Mouse (Mus musculus): ENCODE measurements around the gene Alkbh1. TPM values are rescaled to one million over a fixed set of nuclear protein-coding genes. Genes with fewer than 3 reads are reported as not detected.

The Alkbh1 gene
- polyA plus RNA-seq, 1 experiment from 2014 or later, result 64.3 TPM

DNA sequence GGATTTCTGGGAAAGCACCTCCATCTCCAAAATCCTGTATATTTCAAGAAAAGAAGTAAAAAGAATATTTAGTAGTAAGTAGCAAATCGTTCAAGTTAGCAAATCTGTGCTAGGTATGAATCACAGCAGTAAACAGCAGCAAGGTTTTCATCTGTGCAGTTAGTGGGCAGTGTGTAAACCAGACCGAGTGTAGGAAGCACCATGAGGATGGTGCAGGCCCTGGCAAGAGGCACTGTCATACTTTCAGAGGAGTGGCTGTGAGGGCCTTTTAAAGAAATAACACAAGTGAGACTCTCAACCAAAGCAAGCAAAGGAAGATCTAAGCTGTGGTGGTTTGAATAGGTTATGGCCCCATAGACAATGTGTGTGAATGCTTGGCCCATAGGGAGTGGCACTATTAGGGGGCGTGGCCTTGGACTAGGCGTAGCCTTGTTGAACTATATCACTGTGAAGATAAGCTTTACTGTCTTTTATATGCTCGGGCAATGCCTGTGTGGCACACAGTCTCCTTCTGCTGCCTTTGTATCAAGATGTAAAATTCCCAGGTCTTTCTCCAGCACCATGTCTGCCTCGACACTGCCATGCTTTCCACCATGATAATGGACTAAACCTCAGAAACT, 21.0 kb upstream of the Alkbh1 start:
- Histone ChIP-seq H3K27me3 (ENCODE audit: control insufficient read depth, insufficient read depth, low read length) (no peaks in the 10 kb centered on the region), H3K9ac (ENCODE audit: low read length) (no peak overlapping the region), H3K4me3 (ENCODE audit: low read depth, low read length) (no peak overlapping the region), H3K36me3 (ENCODE audit: control insufficient read depth, insufficient read depth, low read length) (peaks cover 27% of the 10 kb centered on the region), H3K27ac (replicated peaks; ENCODE audit: low read depth, low read length) (no peak overlapping the region), H3K4me2 (ENCODE audit: low read depth, severe bottlenecking) (no peak overlapping the region), H3K9me3 (ENCODE audit: control insufficient read depth, low read length) (no peaks in the 10 kb centered on the region), H3K4me1 (ENCODE audit: control insufficient read depth, insufficient read depth, low read length) (no peaks in the 10 kb centered on the region)
- DNase-seq (ENCODE audit: low spot score), result no peak
- no peak for ATAC-seq (ENCODE audit: insufficient number of reproducible peaks, low FRiP score, low TSS enrichment, low read depth)
- 91% methylated on average over 6 of the region's 6 CpGs for WGBS

- Histone ChIP-seq H3K27me3 (ENCODE audit: control insufficient read depth, insufficient read depth, low read length) (no peaks in the 10 kb centered on the region), H3K4me1 (ENCODE audit: control insufficient read depth, insufficient read depth, low read length) (no peaks in the 10 kb centered on the region), H3K36me3 (ENCODE audit: control insufficient read depth, insufficient read depth, low read length) (peaks cover 32% of the 10 kb centered on the region), H3K9ac (ENCODE audit: low read length) (no peak overlapping the region), H3K27ac (replicated peaks; ENCODE audit: low read depth, low read length) (no peak overlapping the region), H3K4me2 (ENCODE audit: low read depth, severe bottlenecking) (no peak overlapping the region), H3K9me3 (ENCODE audit: control insufficient read depth, low read length) (no peaks in the 10 kb centered on the region), H3K4me3 (ENCODE audit: low read depth, low read length) (no peak overlapping the region)
- WGBS, result 93% methylated on average over 9 of the region's 9 CpGs
- DNase-seq (ENCODE audit: low spot score), result no peak
- no peak for ATAC-seq (ENCODE audit: insufficient number of reproducible peaks, low FRiP score, low TSS enrichment, low read depth)
Observed at GRCm38 (mm10) chr12:87449456-87449855, 5.6 kb upstream of the Alkbh1 start.

GRCm38 (mm10) chr12:87444211-87444610, 394 bp upstream of the Alkbh1 start:
- H3K9ac ChIP-seq (ENCODE audit: low read length), result peak overlapping the region; percentile 98
- no peaks in the 10 kb centered on the region for H3K4me1 ChIP-seq (ENCODE audit: control insufficient read depth, insufficient read depth, low read length)
- 4% methylated on average over 16 of the region's 16 CpGs for WGBS
- H3K27me3 ChIP-seq (ENCODE audit: control insufficient read depth, insufficient read depth, low read length), result no peaks in the 10 kb centered on the region
- DNase-seq (ENCODE audit: low spot score) (peak; percentile 40), ATAC-seq (ENCODE audit: insufficient number of reproducible peaks, low FRiP score, low TSS enrichment, low read depth) (0 out of 2 replicates have a peak, but pooled peaks have one; percentile 9)
- no peak overlapping the region for H3K27ac ChIP-seq (replicated peaks; ENCODE audit: low read depth, low read length)
- peak overlapping the region; percentile 99 for H3K4me3 ChIP-seq (ENCODE audit: low read depth, low read length)
- H3K9me3 ChIP-seq (ENCODE audit: control insufficient read depth, low read length), result no peaks in the 10 kb centered on the region
- peak overlapping the region; percentile 42 for H3K4me2 ChIP-seq (ENCODE audit: low read depth, severe bottlenecking)
- H3K36me3 ChIP-seq (ENCODE audit: control insufficient read depth, insufficient read depth, low read length), result peaks cover 13% of the 10 kb centered on the region; the same call in 1 of the 2 replicates

DNA sequence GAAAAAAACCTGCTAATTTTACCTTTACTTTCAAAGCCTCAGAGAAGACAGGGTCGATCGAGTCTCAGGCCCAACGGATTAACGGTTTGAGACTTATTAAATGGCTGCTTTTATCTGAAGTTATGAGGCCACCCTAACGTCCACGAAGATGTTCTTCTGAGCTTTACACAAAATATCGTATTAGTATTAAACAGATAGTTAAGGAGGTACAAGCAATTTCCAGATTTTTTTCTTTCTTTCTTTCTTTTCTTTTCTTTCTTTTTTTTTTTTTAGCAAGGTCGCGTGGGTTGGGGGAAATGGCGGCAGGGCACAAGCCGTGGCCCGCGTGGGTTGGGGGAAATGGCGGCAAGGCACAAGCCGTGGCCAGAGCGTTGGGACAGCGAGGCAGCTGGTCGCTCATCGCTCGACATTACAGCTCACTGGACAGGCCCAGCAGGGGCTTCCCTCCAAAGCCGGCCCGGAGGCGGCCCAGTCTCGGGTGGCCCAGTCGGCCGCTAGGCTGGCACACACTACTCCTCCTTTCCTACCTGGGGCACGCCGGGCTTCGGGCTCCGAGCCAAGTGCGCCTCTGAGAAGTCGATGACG, 610 bp downstream of the Alkbh1 start:
- peaks cover 12% of the 10 kb centered on the region; the same call in 1 of the 2 replicates for H3K36me3 ChIP-seq (ENCODE audit: control insufficient read depth, insufficient read depth, low read length)

DNA sequence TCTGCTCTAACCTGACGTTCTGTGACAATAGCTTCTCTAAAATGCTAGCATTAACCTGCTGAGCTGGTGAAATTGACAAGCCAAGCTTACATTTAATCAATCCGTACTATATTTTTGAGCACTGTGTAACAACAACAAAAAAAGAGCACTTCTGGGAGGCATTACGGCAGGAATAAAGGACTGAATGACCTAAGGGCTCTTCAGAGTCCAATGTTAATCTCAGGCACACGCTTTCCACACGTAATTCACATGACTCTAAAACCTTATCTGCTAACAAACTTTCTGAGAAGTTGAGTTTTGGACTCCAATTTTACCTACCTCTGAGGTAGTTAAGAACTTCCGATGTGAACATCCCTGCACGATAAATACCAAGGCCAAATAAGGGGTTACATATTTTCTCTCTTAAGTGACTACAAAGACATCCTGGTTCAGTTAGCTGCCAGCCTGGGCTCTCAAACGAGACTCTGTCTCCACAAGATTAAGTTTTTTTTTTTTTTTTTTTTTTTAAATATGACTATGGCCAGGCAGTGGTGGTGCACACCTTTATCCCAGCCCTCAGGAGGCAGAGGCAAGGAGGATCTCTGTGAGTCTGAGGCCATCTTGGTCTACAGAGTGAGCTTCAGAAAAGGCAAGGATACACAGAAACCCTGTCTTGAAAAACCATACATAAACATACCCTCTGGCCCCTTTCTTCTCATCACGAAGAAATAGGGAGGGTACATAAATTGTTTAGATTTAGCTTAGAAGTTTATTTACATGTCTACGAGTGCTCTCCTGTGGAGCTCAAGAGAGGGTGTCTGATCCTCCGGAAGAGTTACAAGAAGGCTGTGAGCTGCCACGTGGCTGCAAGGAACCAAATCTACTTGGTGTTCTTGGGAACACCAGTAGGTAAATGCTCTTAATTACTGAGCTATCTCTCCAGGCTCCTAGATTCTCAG, 1.4 kb downstream of the Alkbh1 start:
- H3K9ac ChIP-seq (ENCODE audit: low read length), result peak overlapping the region; percentile 98
- WGBS, result 34% methylated on average over 12 of the region's 12 CpGs
- peak overlapping the region; percentile 99 for H3K4me3 ChIP-seq (ENCODE audit: low read depth, low read length)
- no peaks in the 10 kb centered on the region for H3K9me3 ChIP-seq (ENCODE audit: control insufficient read depth, low read length)
- ATAC-seq (ENCODE audit: insufficient number of reproducible peaks, low FRiP score, low TSS enrichment, low read depth) (no peak), DNase-seq (ENCODE audit: low spot score) (peak; percentile 59)
- H3K4me2 ChIP-seq (ENCODE audit: low read depth, severe bottlenecking), result peak overlapping the region; percentile 42
- no peak overlapping the region for H3K27ac ChIP-seq (replicated peaks; ENCODE audit: low read depth, low read length)
- peaks cover 16% of the 10 kb centered on the region for H3K36me3 ChIP-seq (ENCODE audit: control insufficient read depth, insufficient read depth, low read length)
- H3K4me1 ChIP-seq (ENCODE audit: control insufficient read depth, insufficient read depth, low read length), result no peaks in the 10 kb centered on the region
- H3K27me3 ChIP-seq (ENCODE audit: control insufficient read depth, insufficient read depth, low read length), result no peaks in the 10 kb centered on the region

More for the DNA sequence above, 610 bp downstream of the Alkbh1 start:
- DNase-seq (ENCODE audit: low spot score) (no peak), ATAC-seq (ENCODE audit: insufficient number of reproducible peaks, low FRiP score, low TSS enrichment, low read depth) (peak; percentile 71)
- Histone ChIP-seq H3K27ac (replicated peaks; ENCODE audit: low read depth, low read length) (peak overlapping the region; percentile 80), H3K4me1 (ENCODE audit: control insufficient read depth, insufficient read depth, low read length) (no peaks in the 10 kb centered on the region), H3K4me3 (ENCODE audit: low read depth, low read length) (peak overlapping the region; percentile 99), H3K4me2 (ENCODE audit: low read depth, severe bottlenecking) (peak overlapping the region; percentile 42), H3K9ac (ENCODE audit: low read length) (peak overlapping the region; percentile 98), H3K9me3 (ENCODE audit: control insufficient read depth, low read length) (no peaks in the 10 kb centered on the region), H3K27me3 (ENCODE audit: control insufficient read depth, insufficient read depth, low read length) (no peaks in the 10 kb centered on the region)
- under 1% methylated on average over 33 of the region's 33 CpGs for WGBS

DNA sequence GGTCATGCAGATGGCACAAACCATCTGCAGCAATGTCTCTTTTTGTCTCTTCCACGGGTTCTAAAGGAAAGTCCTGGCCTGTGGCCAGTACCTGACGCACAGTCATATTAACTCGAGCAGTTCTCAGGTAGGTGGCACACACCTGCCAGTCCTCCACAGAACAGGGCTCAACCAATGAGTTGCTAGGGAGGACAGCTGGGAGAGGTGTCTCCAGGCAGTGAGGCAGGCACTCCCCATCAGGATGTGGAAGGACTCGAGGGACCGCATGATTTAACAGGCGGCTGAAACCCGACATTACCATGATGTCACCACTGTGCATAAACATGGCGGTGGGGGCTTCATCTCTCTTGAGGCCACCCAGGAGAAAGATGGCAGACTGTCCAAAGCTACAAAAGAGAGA, 14.9 kb downstream of the Alkbh1 start:
- Histone ChIP-seq H3K4me3 (ENCODE audit: low read depth, low read length) (no peak overlapping the region), H3K9ac (ENCODE audit: low read length) (no peak overlapping the region), H3K36me3 (ENCODE audit: control insufficient read depth, insufficient read depth, low read length) (peaks cover 32% of the 10 kb centered on the region; the same call in 1 of the 2 replicates), H3K4me1 (ENCODE audit: control insufficient read depth, insufficient read depth, low read length) (no peaks in the 10 kb centered on the region), H3K27ac (replicated peaks; ENCODE audit: low read depth, low read length) (no peak overlapping the region), H3K27me3 (ENCODE audit: control insufficient read depth, insufficient read depth, low read length) (no peaks in the 10 kb centered on the region), H3K9me3 (ENCODE audit: control insufficient read depth, low read length) (no peaks in the 10 kb centered on the region), H3K4me2 (ENCODE audit: low read depth, severe bottlenecking) (no peak overlapping the region)
- 91% methylated on average over 8 of the region's 8 CpGs for WGBS
- DNase-seq (ENCODE audit: low spot score) (no peak), ATAC-seq (ENCODE audit: insufficient number of reproducible peaks, low FRiP score, low TSS enrichment, low read depth) (no peak)

DNA sequence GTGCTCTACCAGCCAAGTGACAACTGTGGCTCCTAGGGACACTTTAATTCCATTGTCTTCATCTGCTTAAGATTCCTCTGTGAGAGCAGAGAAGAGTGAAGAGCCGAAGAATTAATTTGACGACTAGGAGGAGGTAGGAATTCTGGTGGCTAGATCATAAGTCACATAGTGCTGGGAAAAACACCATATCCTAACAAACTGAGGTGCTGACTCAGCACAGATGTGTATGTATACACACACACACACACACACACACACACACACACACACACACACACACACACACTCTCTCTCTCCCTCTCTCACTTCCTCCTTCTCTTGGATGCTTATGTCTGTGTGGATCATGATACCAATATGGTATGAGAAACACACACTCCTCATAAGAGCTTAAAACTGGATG, 15.5 kb downstream of the Alkbh1 start:
- Histone ChIP-seq H3K27ac (replicated peaks; ENCODE audit: low read depth, low read length) (no peak overlapping the region), H3K4me1 (ENCODE audit: control insufficient read depth, insufficient read depth, low read length) (no peaks in the 10 kb centered on the region), H3K9me3 (ENCODE audit: control insufficient read depth, low read length) (no peaks in the 10 kb centered on the region), H3K36me3 (ENCODE audit: control insufficient read depth, insufficient read depth, low read length) (peaks cover 30% of the 10 kb centered on the region; the same call in 1 of the 2 replicates), H3K4me2 (ENCODE audit: low read depth, severe bottlenecking) (no peak overlapping the region), H3K4me3 (ENCODE audit: low read depth, low read length) (no peak overlapping the region), H3K9ac (ENCODE audit: low read length) (no peak overlapping the region), H3K27me3 (ENCODE audit: control insufficient read depth, insufficient read depth, low read length) (no peaks in the 10 kb centered on the region)
- WGBS, result 96% methylated on average over 2 of the region's 2 CpGs
- DNase-seq (ENCODE audit: low spot score) (no peak), ATAC-seq (ENCODE audit: insufficient number of reproducible peaks, low FRiP score, low TSS enrichment, low read depth) (no peak)

GRCm38 (mm10) chr12:87426354-87427031, 17.3 kb downstream of the Alkbh1 start:
- Histone ChIP-seq H3K27ac (replicated peaks; ENCODE audit: low read depth, low read length) (no peak overlapping the region), H3K4me2 (ENCODE audit: low read depth, severe bottlenecking) (no peak overlapping the region), H3K36me3 (ENCODE audit: control insufficient read depth, insufficient read depth, low read length) (peaks cover 27% of the 10 kb centered on the region; the same call in 1 of the 2 replicates), H3K27me3 (ENCODE audit: control insufficient read depth, insufficient read depth, low read length) (no peaks in the 10 kb centered on the region), H3K9me3 (ENCODE audit: control insufficient read depth, low read length) (no peaks in the 10 kb centered on the region), H3K4me1 (ENCODE audit: control insufficient read depth, insufficient read depth, low read length) (no peaks in the 10 kb centered on the region), H3K4me3 (ENCODE audit: low read depth, low read length) (no peak overlapping the region), H3K9ac (ENCODE audit: low read length) (no peak overlapping the region)
- WGBS, result 92% methylated on average over 5 of the region's 5 CpGs
- DNase-seq (ENCODE audit: low spot score) (no peak), ATAC-seq (ENCODE audit: insufficient number of reproducible peaks, low FRiP score, low TSS enrichment, low read depth) (no peak)

Data from limb, embryonic 11.5 days (tissue).